Mouse (Mus musculus) lung, adult 18-20 months (tissue): ENCODE results near the gene Atf6.

ENCODE experiments used
- DNase-seq, 2 experiments: peaks; one replicate each; pipeline ENCODE4 v3.0.0; 2022; ENCODE audit warnings: mixed read lengths in 2 of 2

Gene Atf6

GRCm38 (mm10) chr1:170844380-170844779 is 23.2 kb downstream of the Atf6 start:
- DNase-seq, result no peak

- DNase-seq, result no peak
Observed at GRCm38 (mm10) chr1:170839685-170840084, 27.9 kb downstream of the Atf6 start.

- peak; percentile 22 to 40 for DNase-seq
Observed at GRCm38 (mm10) chr1:170834756-170835155, 32.8 kb downstream of the Atf6 start.

GRCm38 (mm10) chr1:170829781-170830180 is 37.8 kb downstream of the Atf6 start:
- no peak for DNase-seq

- DNase-seq, result peak; percentile 25 to 35
Observed at GRCm38 (mm10) chr1:170829344-170829743, 38.2 kb downstream of the Atf6 start.

GRCm38 (mm10) chr1:170820103-170820814 is 47.3 kb downstream of the Atf6 start:
- DNase-seq, result no peak

GRCm38 (mm10) chr1:170815287-170816004 is 52.1 kb downstream of the Atf6 start:
- DNase-seq, result no peak

GRCm38 (mm10) chr1:170812822-170813221 is 54.7 kb downstream of the Atf6 start:
- no peak for DNase-seq

- no peak for DNase-seq
Observed at GRCm38 (mm10) chr1:170807600-170808270, 59.8 kb downstream of the Atf6 start.

- DNase-seq, result no peak
Observed at GRCm38 (mm10) chr1:170804721-170805120, 62.9 kb downstream of the Atf6 start.

GRCm38 (mm10) chr1:170802669-170803068 is 64.9 kb downstream of the Atf6 start:
- DNase-seq, result no peak

GRCm38 (mm10) chr1:170800694-170801093 is 66.9 kb downstream of the Atf6 start:
- no peak for DNase-seq

GRCm38 (mm10) chr1:170795741-170796347 is 71.7 kb downstream of the Atf6 start:
- DNase-seq, result peak in 1 of 2 experiments; percentile 5

- DNase-seq, result no peak
Observed at GRCm38 (mm10) chr1:170791542-170791941, 76.0 kb downstream of the Atf6 start.

GRCm38 (mm10) chr1:170791001-170791400 is 76.6 kb downstream of the Atf6 start:
- peak in 1 of 2 experiments; percentile 13 for DNase-seq

GRCm38 (mm10) chr1:170787643-170788042 is 79.9 kb downstream of the Atf6 start:
- DNase-seq, result no peak

GRCm38 (mm10) chr1:170786570-170787341 is 80.8 kb downstream of the Atf6 start:
- DNase-seq, result no peak

- DNase-seq, result no peak
Observed at GRCm38 (mm10) chr1:170777688-170778087, 89.9 kb downstream of the Atf6 start.

- DNase-seq, result no peak
Observed at GRCm38 (mm10) chr1:170774431-170774830, 93.1 kb downstream of the Atf6 start.

GRCm38 (mm10) chr1:170773506-170773905 is 94.1 kb downstream of the Atf6 start:
- DNase-seq, result no peak

GRCm38 (mm10) chr1:170771437-170772003 is 96.1 kb downstream of the Atf6 start:
- DNase-seq, result peak; percentile 39 to 43

GRCm38 (mm10) chr1:170770691-170771090 is 96.9 kb downstream of the Atf6 start:
- peak; percentile 75 to 84 for DNase-seq
